Mouse (Mus musculus) frontal cortex, postnatal 36 days (tissue): ENCODE measurements around the gene Bglap2.
"Not testable (repeated sequence)": the region's sequence is repeated elsewhere in the genome, so short reads cannot be mapped to it uniquely, and the experiment has no call there.

Experiments used
- DNase-seq, 2 experiments: peaks; one replicate each; pipeline ENCODE4 v3.0.0; 2022; ENCODE audit warnings: low spot score in 2 of 2

The Bglap2 gene

GRCm38 (mm10) chr3:88393776-88394375 is 15.4 kb upstream of the Bglap2 start:
- DNase-seq, result no peak

GRCm38 (mm10) chr3:88384364-88384763 is 5.9 kb upstream of the Bglap2 start, which contains the start of gene Bglap:
TSS of gene Bglap (minus strand) at chr3:88384464.
- DNase-seq, result no peak

GRCm38 (mm10) chr3:88382383-88382782 is 3.9 kb upstream of the Bglap2 start:
- not testable (repeated sequence) for DNase-seq

- DNase-seq, result peak in 1 of 2 experiments; percentile 37
Observed at GRCm38 (mm10) chr3:88381389-88382315, 3.2 kb upstream of the Bglap2 start.

GRCm38 (mm10) chr3:88376644-88377043 is 1.9 kb downstream of the Bglap2 start:
- DNase-seq, result not testable (repeated sequence)

GRCm38 (mm10) chr3:88375750-88376626 is 2.5 kb downstream of the Bglap2 start:
- not testable (repeated sequence) for DNase-seq

- DNase-seq, result not testable (repeated sequence)
Observed at GRCm38 (mm10) chr3:88372643-88373042, 5.9 kb downstream of the Bglap2 start, which contains the start of gene Bglap3. TSS of gene Bglap3 (minus strand) at chr3:88372743.

- DNase-seq, result not testable (repeated sequence)
Observed at GRCm38 (mm10) chr3:88368511-88368910, 10.0 kb downstream of the Bglap2 start.

GRCm38 (mm10) chr3:88367517-88367916 is 11.0 kb downstream of the Bglap2 start:
- DNase-seq, result not testable (repeated sequence)

- DNase-seq, result peak; percentile 65 to 74
Observed at GRCm38 (mm10) chr3:88366830-88367428, 11.6 kb downstream of the Bglap2 start.

- DNase-seq, result peak in 1 of 2 experiments; percentile 45
Observed at GRCm38 (mm10) chr3:88365705-88366361, 12.7 kb downstream of the Bglap2 start.

GRCm38 (mm10) chr3:88364337-88364736 is 14.2 kb downstream of the Bglap2 start, which contains the start of gene Paqr6:
TSS of gene Paqr6 (plus strand) at chr3:88364584.
- no peak for DNase-seq

- peak in 1 of 2 experiments; percentile 47 for DNase-seq
Observed at GRCm38 (mm10) chr3:88363700-88364099, 14.8 kb downstream of the Bglap2 start.

- DNase-seq, result no peak
Observed at GRCm38 (mm10) chr3:88361612-88362313, 16.7 kb downstream of the Bglap2 start.

- DNase-seq, result no peak
Observed at GRCm38 (mm10) chr3:88361096-88361495, 17.4 kb downstream of the Bglap2 start.

GRCm38 (mm10) chr3:88359989-88360388 is 18.5 kb downstream of the Bglap2 start:
- no peak for DNase-seq

GRCm38 (mm10) chr3:88359584-88359983 is 18.9 kb downstream of the Bglap2 start:
- DNase-seq, result no peak

- no peak for DNase-seq
Observed at GRCm38 (mm10) chr3:88354396-88355165, 23.9 kb downstream of the Bglap2 start.

- DNase-seq, result no peak
Observed at GRCm38 (mm10) chr3:88352907-88353306, 25.6 kb downstream of the Bglap2 start.
